8 mouse cellular contexts compared by ENCODE assay signal in the genomic region with DNA sequence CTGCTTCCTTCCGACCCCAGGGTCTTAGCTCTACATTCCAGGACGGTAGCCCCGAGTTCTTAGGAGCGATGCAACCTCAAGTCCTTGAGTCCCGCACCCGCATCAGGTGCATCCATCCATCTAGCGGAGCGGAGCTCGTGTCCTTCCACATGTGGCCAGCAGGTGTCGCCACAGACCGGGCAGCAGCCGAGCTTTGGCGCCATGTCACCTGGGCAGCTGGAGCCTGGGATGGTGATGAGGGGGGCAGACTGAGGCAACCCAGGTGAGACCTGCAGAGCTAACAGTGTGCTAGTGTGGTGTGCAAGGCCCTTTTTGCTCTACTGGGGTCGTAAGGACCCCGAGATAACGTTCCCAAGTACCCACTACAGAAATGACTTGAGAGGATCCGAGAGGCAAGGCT.
A peak's percentile ranks its signal among the peaks of the same experiment; 100 is the strongest.
DNase-seq lines count a peak whose midpoint lies in the region; ATAC-seq lines count a peak whose summit lies in the region.

No protein-coding gene starts in this region.

- H3K9me3 ChIP-seq in intestine, embryonic 15.5 days: no peaks in the 10 kb centered on the region
- 0 out of 2 replicates have a peak, but pooled peaks cover 4% of the 10 kb centered on the region for H3K9me3 ChIP-seq in liver, embryonic 13.5 days (replicated peaks)

- H3K27ac ChIP-seq in intestine, embryonic 15.5 days: no peak overlapping the region
- H3K27ac ChIP-seq in liver, embryonic 13.5 days: no peak overlapping the region

- no peak overlapping the region for H3K4me2 ChIP-seq in intestine, embryonic 15.5 days (replicated peaks)
- H3K4me2 ChIP-seq in liver, embryonic 13.5 days: no peak overlapping the region

- DNase-seq in left cerebral cortex, adult 18-20 months (ENCODE audit: low spot score in 2 of 2): peak; percentile 68 to 79
- no peak for DNase-seq in left cerebral cortex, adult 11 months (ENCODE audit: low spot score)
- peak; percentile 66 for DNase-seq in cerebellum, adult 9-10 months
- DNase-seq in gastrocnemius, adult 18-20 months (ENCODE audit: low spot score): peak; percentile 84
- DNase-seq in liver, embryonic 13.5 days: peak; percentile 17
- DNase-seq in thymus, postnatal 25 days: peak; percentile 62

- 8% methylated on average over 17 of the region's 17 CpGs for WGBS in intestine, embryonic 15.5 days
- 9% methylated on average over 17 of the region's 17 CpGs for WGBS in liver, embryonic 13.5 days (ENCODE audit: insufficient replicate concordance)

- H3K36me3 ChIP-seq in intestine, embryonic 15.5 days: no peaks in the 10 kb centered on the region
- no peaks in the 10 kb centered on the region for H3K36me3 ChIP-seq in liver, embryonic 13.5 days

- no peak overlapping the region for H3K4me3 ChIP-seq in intestine, embryonic 15.5 days (replicated peaks)
- H3K4me3 ChIP-seq in liver, embryonic 13.5 days (replicated peaks): no peak overlapping the region

- no peak overlapping the region for H3K9ac ChIP-seq in intestine, embryonic 15.5 days
- H3K9ac ChIP-seq in liver, embryonic 13.5 days: no peak overlapping the region

- H3K27me3 ChIP-seq in intestine, embryonic 15.5 days (replicated peaks): 0 out of 2 replicates have a peak, but pooled peaks cover 5% of the 10 kb centered on the region
- peaks cover 9% of the 10 kb centered on the region; the same call in 1 of the 2 replicates for H3K27me3 ChIP-seq in liver, embryonic 13.5 days

- ATAC-seq in intestine, embryonic 15.5 days: peak; percentile 59
- ATAC-seq in liver, embryonic 13.5 days (ENCODE audit: low read depth): no peak
- ATAC-seq in neutrophil, adult 5-6 weeks (ENCODE audit: extremely low read depth, insufficient number of reproducible peaks, low FRiP score, poor library complexity, severe bottlenecking): peak; percentile 37; the same call in 1 of the 2 replicates

- no peaks in the 10 kb centered on the region for H3K4me1 ChIP-seq in intestine, embryonic 15.5 days (replicated peaks)
- H3K4me1 ChIP-seq in liver, embryonic 13.5 days (replicated peaks): no peaks in the 10 kb centered on the region
